Mouse (Mus musculus) C2C12 (cell line): ENCODE results near the gene Mtnr1a. TPM values are rescaled to one million over a fixed set of nuclear protein-coding genes. Genes with fewer than 3 reads are reported as not detected.

ENCODE experiments used
- H3K27me3 ChIP-seq: one replicate; pipeline ENCODE4 v1.6.1; 2011; ENCODE audit not compliant: control insufficient read depth, insufficient read depth, insufficient read length
- H3K36me3 ChIP-seq: one replicate; pipeline ENCODE4 v1.6.1; 2011; ENCODE audit not compliant: control insufficient read depth, insufficient read depth
- H3K4me3 ChIP-seq: one replicate; pipeline ENCODE4 v1.5.1; 2011; ENCODE audit warnings: mild to moderate bottlenecking, control low read depth; ENCODE audit not compliant: poor library complexity, insufficient read depth, severe bottlenecking
- H3K79me2 ChIP-seq: one replicate; pipeline ENCODE4 v1.6.1; 2011; ENCODE audit not compliant: control insufficient read depth, insufficient read depth
- H3K79me3 ChIP-seq: one replicate; pipeline ENCODE4 v1.6.1; 2011; ENCODE audit warnings: low read depth, control low read depth
- H3ac ChIP-seq: one replicate; pipeline ENCODE3; 2011; ENCODE audit warnings: low read depth; ENCODE audit not compliant: control insufficient read depth, insufficient read length
- CEBPB ChIP-seq: IDR thresholded peaks from one replicate; pipeline ENCODE4 v1.6.1; 2011; ENCODE audit warnings: low read depth, mild to moderate bottlenecking, control low read depth, moderate library complexity
- CTCF ChIP-seq: IDR thresholded peaks from one replicate; pipeline ENCODE4 v1.5.1; 2011; ENCODE audit not compliant: control insufficient read depth, insufficient read depth, insufficient read length
- FOSL1 ChIP-seq: IDR thresholded peaks from one replicate; pipeline ENCODE4 v1.8.0; 2011; ENCODE audit warnings: mild to moderate bottlenecking, low read length; ENCODE audit not compliant: poor library complexity, insufficient read depth, severe bottlenecking
- MAX ChIP-seq: IDR thresholded peaks from one replicate; pipeline ENCODE4 v1.6.1; 2011; ENCODE audit warnings: mild to moderate bottlenecking, control low read depth
- MYOD1 ChIP-seq: IDR thresholded peaks from one replicate; pipeline ENCODE4 v1.6.1; 2011; ENCODE audit warnings: low read depth; ENCODE audit not compliant: control insufficient read depth, insufficient read length
- MYOG ChIP-seq: IDR thresholded peaks from one replicate; pipeline ENCODE4 v1.6.1; 2011; ENCODE audit not compliant: control insufficient read depth, insufficient read length; ENCODE audit errors: extremely low read depth
- USF1 ChIP-seq: IDR thresholded peaks from one replicate; pipeline ENCODE4 v1.6.1; 2011; ENCODE audit warnings: low read depth, mild to moderate bottlenecking, control low read depth, moderate library complexity
- long read RNA-seq, 2 experiments: library from polyadenylated mRNA; unstranded; transcript quantifications; one replicate each; pipeline ENCODE4 v2.0.0; 2019 to 2020
- polyA plus RNA-seq: library from polyadenylated mRNA; unstranded; fragments of >200 nt; fragmentation: generic; extraction: Trizol; gene quantifications from one replicate; pipeline ENCODE4 v1.2.1, GENCODE M21; 2012; ENCODE audit warnings: missing spikeins

Mtnr1a gene
- not detected for polyA plus RNA-seq
- long read RNA-seq, experiment 1: 0 reads
- long read RNA-seq, experiment 2: 0 reads

DNA sequence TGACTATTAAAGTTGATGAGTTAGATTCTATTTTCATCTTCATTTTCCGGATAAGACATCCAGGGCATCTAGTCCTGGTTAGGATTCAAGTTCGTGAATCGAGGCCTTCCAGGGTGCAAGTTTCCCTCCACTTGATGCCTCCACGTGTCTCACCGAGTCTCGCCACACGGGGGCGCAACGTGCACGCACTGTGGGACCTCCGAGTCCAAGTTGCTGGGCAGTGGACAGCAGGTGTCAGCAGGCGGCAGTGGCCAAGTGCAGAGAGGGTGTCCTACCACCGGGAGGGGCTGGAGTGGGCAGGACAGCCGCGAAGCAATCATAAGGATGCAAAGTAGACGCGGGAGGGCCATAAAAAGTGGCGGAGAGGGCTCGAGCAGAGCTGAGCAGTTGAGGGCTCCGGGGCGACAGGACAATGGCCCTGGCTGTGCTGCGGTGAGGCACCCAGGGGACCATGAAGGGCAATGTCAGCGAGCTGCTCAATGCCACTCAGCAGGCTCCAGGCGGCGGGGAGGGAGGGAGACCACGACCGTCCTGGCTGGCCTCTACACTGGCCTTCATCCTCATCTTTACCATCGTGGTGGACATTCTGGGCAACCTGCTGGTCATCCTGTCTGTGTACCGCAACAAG lies at the start of gene Mtnr1a:
TSS of gene Mtnr1a (plus strand) at position 379 of the 628 bp plus-strand sequence.
- H3K79me2 ChIP-seq: no peaks in the 10 kb centered on the region
- H3K4me3 ChIP-seq: no peak within 1 kb of the TSS
- H3K36me3 ChIP-seq: no peaks in the 10 kb centered on the region
- no peaks in the 10 kb centered on the region for H3K79me3 ChIP-seq
- no peak within 1 kb of the TSS for H3ac ChIP-seq
- H3K27me3 ChIP-seq: no peaks in the 10 kb centered on the region
- TF ChIP-seq CEBPB (no peak), CTCF (peak; percentile 99), MAX (peak; percentile 90)

DNA sequence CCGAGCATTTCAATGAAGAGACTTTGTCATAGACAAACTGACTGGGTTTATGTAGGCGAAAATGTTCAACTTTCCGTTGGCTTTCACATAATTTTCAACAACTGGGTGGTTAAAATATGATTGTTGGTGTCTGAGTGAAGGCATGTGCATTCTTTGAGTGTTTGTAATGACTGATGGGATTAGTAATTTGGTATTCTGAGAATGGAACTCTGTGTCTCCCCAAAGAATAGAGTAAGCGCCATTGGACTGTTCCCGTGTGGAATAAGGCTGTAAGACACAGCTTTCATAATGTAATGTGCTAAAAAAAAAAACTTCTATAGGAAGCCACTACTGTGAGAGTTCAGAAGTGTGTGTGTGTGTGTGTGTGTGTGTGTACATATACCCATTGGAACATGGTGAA lies 49.7 kb upstream of the Mtnr1a start:
- TF ChIP-seq CTCF: no peak
- TF ChIP-seq USF1: no peak
- TF ChIP-seq MYOD1: no peak
- no peak for TF ChIP-seq CEBPB
- no peak for TF ChIP-seq FOSL1
- TF ChIP-seq MAX: no peak
- no peak for TF ChIP-seq MYOG
- Histone ChIP-seq H3K79me2 (no peaks in the 10 kb centered on the region), H3K27me3 (no peaks in the 10 kb centered on the region), H3K79me3 (peaks cover 1% of the 10 kb centered on the region), H3K36me3 (peaks cover 67% of the 10 kb centered on the region), H3ac (no peak overlapping the region), H3K4me3 (no peak overlapping the region)

DNA sequence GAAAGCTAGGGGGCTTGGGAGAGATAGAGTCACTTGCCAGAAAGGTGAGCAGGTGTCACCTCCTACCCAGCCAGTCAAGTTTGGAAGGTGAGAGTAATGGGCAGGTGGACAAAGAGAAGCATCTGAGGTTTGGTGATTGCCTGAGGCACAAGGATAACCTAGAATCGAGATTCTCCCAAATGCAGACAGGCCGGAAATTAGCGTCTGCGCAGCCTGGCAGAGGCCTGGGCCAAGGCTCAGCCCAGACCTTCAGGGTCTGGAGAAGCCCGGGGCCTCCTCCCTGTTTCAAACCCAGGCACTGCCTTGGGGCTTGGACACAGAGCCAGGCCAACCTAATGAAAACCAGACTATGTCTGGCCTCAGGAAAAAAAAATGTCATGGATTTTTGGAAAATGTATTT lies 47.8 kb upstream of the Mtnr1a start:
- Histone ChIP-seq H3K27me3 (no peaks in the 10 kb centered on the region), H3K79me2 (no peaks in the 10 kb centered on the region), H3ac (no peak overlapping the region), H3K4me3 (no peak overlapping the region), H3K36me3 (peaks cover 70% of the 10 kb centered on the region), H3K79me3 (peaks cover 1% of the 10 kb centered on the region)
- no peak for TF ChIP-seq CEBPB
- TF ChIP-seq USF1: no peak
- TF ChIP-seq FOSL1: no peak
- no peak for TF ChIP-seq MAX
- no peak for TF ChIP-seq MYOG
- TF ChIP-seq CTCF: no peak
- TF ChIP-seq MYOD1: no peak

DNA sequence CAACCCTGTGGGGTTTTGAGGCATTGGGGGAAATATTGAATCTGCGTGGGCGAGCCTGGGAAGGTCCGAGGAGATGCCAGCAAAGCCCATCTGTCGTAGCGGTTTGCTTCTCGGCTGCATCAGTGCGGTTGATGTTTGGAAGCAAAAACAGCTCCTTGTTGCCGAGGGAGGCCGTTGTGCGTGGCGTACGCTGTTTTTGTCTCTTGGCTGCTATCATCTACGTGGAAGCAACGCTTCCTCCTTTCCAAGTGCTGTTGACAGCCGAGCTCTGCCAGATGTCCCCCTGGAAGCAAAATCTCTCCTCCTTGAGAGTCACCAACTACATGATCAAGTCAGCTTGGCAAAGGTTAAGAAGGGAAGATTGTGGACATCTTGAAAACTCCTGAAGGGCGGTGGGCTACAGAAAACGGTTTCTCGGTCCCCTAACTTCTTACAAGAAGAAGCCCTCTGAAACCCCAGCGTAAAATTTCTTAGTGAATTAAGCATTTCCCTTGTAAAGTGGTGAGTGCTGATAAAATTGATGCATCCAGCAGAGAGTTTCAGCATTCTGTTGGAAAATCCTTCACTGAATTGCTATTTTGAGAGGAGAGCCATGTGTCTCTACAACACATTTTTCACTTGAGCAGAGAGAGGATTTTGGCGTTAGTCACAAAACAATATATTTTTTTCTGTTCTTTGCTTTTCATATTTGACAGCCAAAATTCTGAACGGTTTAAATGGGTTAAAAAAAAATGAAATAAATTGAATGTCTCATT lies 46.8 kb upstream of the Mtnr1a start:
- Histone ChIP-seq H3ac (no peak overlapping the region), H3K79me3 (peaks cover 1% of the 10 kb centered on the region), H3K79me2 (no peaks in the 10 kb centered on the region), H3K36me3 (peaks cover 76% of the 10 kb centered on the region), H3K27me3 (no peaks in the 10 kb centered on the region), H3K4me3 (no peak overlapping the region)
- TF ChIP-seq MYOD1 (no peak), USF1 (no peak), MAX (no peak), FOSL1 (no peak), CEBPB (no peak), MYOG (no peak), CTCF (no peak)

DNA sequence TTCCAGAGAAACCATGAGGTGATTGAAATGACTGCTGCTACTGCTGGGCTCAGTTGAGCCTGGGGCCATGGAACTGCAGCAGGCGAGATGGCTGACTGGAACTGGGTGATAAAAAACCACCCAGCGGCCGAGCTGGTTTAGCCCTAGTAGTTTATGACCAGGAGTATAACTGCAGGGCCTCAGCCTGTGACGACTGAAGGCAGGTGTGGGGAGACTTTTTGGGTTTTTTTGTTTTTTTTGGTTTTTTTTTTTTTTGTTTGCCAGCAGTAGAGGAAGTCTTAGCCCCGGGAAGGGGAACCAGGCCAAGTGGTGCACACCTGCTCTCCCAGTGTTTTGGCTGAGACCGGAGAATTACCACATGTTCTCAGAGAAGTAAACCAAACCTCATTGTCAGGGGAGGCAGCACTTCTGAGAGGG lies 40.8 kb upstream of the Mtnr1a start:
- H3ac ChIP-seq: no peak overlapping the region
- H3K36me3 ChIP-seq: peaks cover 81% of the 10 kb centered on the region
- no peaks in the 10 kb centered on the region for H3K27me3 ChIP-seq
- no peaks in the 10 kb centered on the region for H3K79me2 ChIP-seq
- peaks cover 1% of the 10 kb centered on the region for H3K79me3 ChIP-seq
- H3K4me3 ChIP-seq: no peak overlapping the region
- TF ChIP-seq FOSL1 (no peak), MYOD1 (no peak), CTCF (no peak), CEBPB (no peak), MAX (no peak), USF1 (no peak), MYOG (no peak)
